Mouse (Mus musculus) hindbrain, embryonic 11.5 days (tissue): ENCODE measurements around the gene Eomes. TPM values are rescaled to one million over a fixed set of nuclear protein-coding genes. Genes with fewer than 3 reads are reported as not detected.

Experiments
- ATAC-seq: fragments of 200-750 bp; cut with Nextera tagmentation; 2 replicates; pipeline ENCODE4 v1.8.0; 2017; ENCODE audit warnings: mild to moderate bottlenecking, moderate TSS enrichment, moderate library complexity; ENCODE audit not compliant: low FRiP score
- DNase-seq: peaks from one replicate; pipeline ENCODE4 v3.0.0-alpha.2; 2015; ENCODE audit warnings: low spot score
- H3K27ac ChIP-seq: fragments of 300-500 bp; sonication (generic); 2 replicates; pipeline ENCODE4 v1.5.1; 2014; ENCODE audit warnings: mild to moderate bottlenecking, low read depth, low read length
- H3K27me3 ChIP-seq: fragments of 300-500 bp; sonication (generic); 2 replicates; pipeline ENCODE4 v1.6.1; 2014; ENCODE audit warnings: mild to moderate bottlenecking, low read length, moderate library complexity, mixed read lengths; ENCODE audit not compliant: control insufficient read depth, insufficient read depth
- H3K36me3 ChIP-seq: fragments of 300-500 bp; sonication (generic); 2 replicates; pipeline ENCODE4 v1.6.1; 2014; ENCODE audit warnings: mild to moderate bottlenecking, low read length, moderate library complexity, mixed read lengths; ENCODE audit not compliant: control insufficient read depth, insufficient read depth
- H3K4me1 ChIP-seq: fragments of 300-500 bp; sonication (generic); replicated peaks from 2 replicates; pipeline ENCODE4 v1.6.1; 2014; ENCODE audit warnings: low read length, mixed read lengths; ENCODE audit not compliant: control insufficient read depth, insufficient read depth
- H3K4me2 ChIP-seq: fragments of 300-500 bp; sonication (generic); replicated peaks from 2 replicates; pipeline ENCODE4 v1.6.1; 2014; ENCODE audit warnings: mild to moderate bottlenecking, low read depth, low read length
- H3K4me3 ChIP-seq: fragments of 300-500 bp; sonication (generic); 2 replicates; pipeline ENCODE4 v1.5.1; 2014; ENCODE audit warnings: low read depth, low read length
- H3K9ac ChIP-seq: fragments of 300-500 bp; sonication (generic); 2 replicates; pipeline ENCODE4 v1.6.1; 2014; ENCODE audit warnings: low read depth, low read length
- H3K9me3 ChIP-seq: fragments of 300-500 bp; sonication (generic); 2 replicates; pipeline ENCODE4 v1.6.1; 2016; ENCODE audit warnings: low read length; ENCODE audit not compliant: control insufficient read depth
- WGBS: fragments of 180-500 bp; shearing (Covaris S2); extraction: QIAGEN DNeasy Blood & Tissue Kit; methylation state at CpG from one replicate; pipeline ENCODE4 v1.1.7; 2014; 5-methylcytosine and 5-hydroxymethylcytosine counted together
- polyA plus RNA-seq: library from polyadenylated mRNA; unstranded; fragments of >200 nt; fragmentation: Nextera tagmentation; extraction: Ambion mirVana; gene quantifications from 2 replicates; pipeline ENCODE4 v1.2.1, GENCODE M21; 2014

Eomes gene
- polyA plus RNA-seq, 1 experiment from 2014 or later = 0.11 TPM

DNA sequence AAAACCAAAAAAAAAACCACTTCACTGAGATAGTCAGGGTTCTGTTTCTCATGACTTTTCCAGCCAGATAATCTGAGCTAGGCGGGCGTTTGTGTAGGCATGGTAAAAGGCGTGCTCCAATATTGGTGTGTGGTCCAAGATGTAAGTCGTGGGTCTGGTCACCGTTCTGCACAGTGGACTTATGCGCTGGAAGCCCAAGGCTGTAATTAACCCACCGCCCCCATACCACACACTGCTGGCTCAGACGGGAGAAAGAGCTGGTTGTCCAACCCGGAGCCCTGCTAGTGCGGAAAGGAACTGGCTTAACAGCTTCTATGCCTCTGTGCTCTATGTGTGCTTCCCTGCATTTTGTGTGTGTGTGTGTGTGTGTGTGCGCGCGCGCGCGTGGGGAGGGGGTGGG is 8.7 kb upstream of the Eomes start:
- Histone ChIP-seq H3K9ac (no peak overlapping the region), H3K27ac (no peak overlapping the region), H3K4me2 (no peak overlapping the region), H3K4me3 (no peak overlapping the region), H3K36me3 (no peaks in the 10 kb centered on the region), H3K4me1 (no peaks in the 10 kb centered on the region), H3K9me3 (no peaks in the 10 kb centered on the region), H3K27me3 (peaks cover 43% of the 10 kb centered on the region)
- ATAC-seq (no peak; the same call in 1 of the 2 replicates), DNase-seq (peak; percentile 46)
- WGBS = 14% methylated on average over 16 of the region's 16 CpGs

DNA sequence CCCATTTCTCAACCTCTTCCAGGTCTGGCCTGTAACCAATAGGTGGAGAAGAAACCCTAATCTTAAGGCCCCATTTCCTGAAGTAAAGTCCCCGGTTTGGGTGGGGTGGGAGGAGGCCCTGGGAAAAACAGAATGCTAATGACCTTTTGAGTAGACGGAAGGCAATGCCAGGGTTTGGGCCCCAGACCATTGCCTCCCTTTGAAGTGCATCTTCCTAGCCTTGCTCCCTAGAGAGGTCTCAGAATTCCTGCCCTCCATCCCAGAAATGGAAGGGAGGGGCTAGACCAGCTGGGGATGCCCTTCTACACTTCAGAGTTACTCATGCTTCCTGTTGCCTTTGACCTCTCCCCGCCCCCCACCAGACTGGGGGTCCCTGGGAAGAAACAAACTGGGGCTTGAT is 6.7 kb upstream of the Eomes start:
- no peak overlapping the region for H3K27ac ChIP-seq
- H3K4me1 ChIP-seq = no peaks in the 10 kb centered on the region
- H3K9ac ChIP-seq = no peak overlapping the region
- no peak overlapping the region for H3K4me2 ChIP-seq
- H3K36me3 ChIP-seq = no peaks in the 10 kb centered on the region
- DNase-seq (no peak), ATAC-seq (no peak)
- H3K9me3 ChIP-seq = no peaks in the 10 kb centered on the region
- peaks cover 58% of the 10 kb centered on the region for H3K27me3 ChIP-seq
- H3K4me3 ChIP-seq = no peak overlapping the region
- 9% methylated on average over 3 of the region's 3 CpGs for WGBS

DNA sequence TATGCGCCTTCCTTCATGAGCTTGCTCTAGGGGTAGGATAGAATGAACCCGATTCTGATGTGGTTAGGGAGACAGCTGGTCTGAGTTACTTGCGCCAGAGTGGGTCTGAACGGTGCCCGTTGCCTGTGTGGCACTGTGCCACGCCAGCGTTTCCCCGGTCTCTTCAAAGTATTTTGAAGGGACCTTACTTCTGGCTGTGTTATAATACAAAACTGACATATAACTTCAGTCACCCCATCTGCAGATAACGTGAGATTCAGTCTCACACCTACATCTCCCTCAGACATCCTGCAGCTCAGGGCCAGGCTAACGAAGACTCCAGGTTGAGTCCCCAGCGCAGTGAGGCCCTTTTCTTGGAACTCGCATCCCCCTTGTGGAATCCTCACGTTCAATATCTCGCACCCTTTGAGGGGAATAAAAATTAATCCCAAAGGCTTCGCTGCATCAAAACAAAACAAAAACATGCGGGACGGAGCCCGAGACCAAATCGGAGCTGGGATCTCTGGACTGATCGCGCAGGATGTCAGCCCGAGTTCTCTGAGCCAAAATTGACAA is 1.7 kb upstream of the Eomes start:
- 1% methylated on average over 22 of the region's 22 CpGs for WGBS
- H3K4me2 ChIP-seq = peak overlapping the region; percentile 21; the same call in 1 of the 2 replicates
- H3K9me3 ChIP-seq = no peaks in the 10 kb centered on the region
- H3K9ac ChIP-seq = no peak overlapping the region
- ATAC-seq (no peak), DNase-seq (peak; percentile 62)
- H3K27ac ChIP-seq = no peak overlapping the region
- no peak overlapping the region for H3K4me3 ChIP-seq
- H3K36me3 ChIP-seq = no peaks in the 10 kb centered on the region
- H3K27me3 ChIP-seq = peaks cover 65% of the 10 kb centered on the region
- peaks cover 4% of the 10 kb centered on the region for H3K4me1 ChIP-seq

DNA sequence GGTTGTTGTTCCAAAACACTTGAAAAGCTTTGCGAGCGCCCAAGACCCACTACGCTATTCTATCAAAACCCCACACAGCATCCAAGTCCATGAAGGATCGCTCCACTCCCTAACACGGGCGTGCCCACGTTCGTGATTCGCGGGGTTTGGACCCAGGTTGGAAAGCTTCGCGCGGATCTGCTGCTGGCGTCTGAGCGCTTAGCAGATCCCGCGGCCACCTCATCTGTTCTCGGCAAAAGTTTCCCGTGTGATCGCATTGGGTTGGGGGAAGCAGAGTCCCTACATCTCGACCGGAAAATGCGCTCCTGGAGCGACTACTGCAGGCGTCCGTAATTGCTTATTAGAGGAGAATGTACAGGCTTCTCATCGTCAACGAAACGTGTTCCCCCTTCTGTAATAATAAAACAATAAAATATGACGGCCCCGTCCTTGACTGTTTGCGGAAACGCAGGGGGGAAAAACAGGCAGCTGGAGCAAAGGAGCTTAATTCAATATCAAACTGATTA is 1.2 kb upstream of the Eomes start:
- DNase-seq = peak; percentile 74
- no peak overlapping the region for H3K27ac ChIP-seq
- no peaks in the 10 kb centered on the region for H3K36me3 ChIP-seq
- WGBS = under 1% methylated on average over 33 of the region's 33 CpGs
- peaks cover 64% of the 10 kb centered on the region for H3K27me3 ChIP-seq
- H3K4me1 ChIP-seq = peaks cover 4% of the 10 kb centered on the region
- no peak for ATAC-seq
- no peaks in the 10 kb centered on the region for H3K9me3 ChIP-seq
- H3K4me2 ChIP-seq = peak overlapping the region; percentile 21; the same call in 1 of the 2 replicates
- no peak overlapping the region for H3K9ac ChIP-seq
- no peak overlapping the region for H3K4me3 ChIP-seq

DNA sequence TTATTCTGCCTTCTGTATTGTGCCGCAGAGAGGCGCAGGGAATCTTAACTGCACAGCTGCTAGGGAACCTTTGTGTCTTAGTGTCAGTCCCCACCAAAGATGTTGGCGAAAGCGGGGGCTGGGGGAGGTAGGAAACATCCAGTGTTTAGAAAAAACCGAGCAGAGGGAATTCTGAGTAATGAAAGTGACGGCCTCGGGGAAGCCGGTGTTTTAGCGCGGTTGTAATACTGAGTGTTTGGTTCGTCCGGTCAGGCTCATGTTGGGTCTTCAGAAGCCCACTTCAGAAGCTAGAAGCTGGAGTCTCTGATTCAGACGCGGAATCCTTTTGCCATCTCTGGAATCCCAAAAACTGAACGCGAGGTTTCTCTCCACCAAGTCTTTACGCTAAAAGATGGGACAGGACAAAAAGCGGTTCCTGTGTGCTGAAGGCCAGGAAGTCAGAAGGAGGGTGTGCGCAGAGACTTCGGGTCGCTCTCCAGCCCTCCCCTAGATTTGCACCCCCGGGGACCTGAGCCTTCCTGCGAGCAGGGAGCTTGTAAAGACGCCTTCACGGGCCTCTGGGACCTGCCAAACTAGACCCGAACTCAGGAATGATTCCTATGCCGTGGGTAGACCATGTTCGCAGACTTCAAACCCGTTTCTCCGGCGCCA is 606 bp upstream of the Eomes start:
- H3K4me2 ChIP-seq = peak overlapping the region; percentile 21
- ATAC-seq = no peak
- peak; percentile 70 for DNase-seq
- H3K36me3 ChIP-seq = no peaks in the 10 kb centered on the region
- H3K27me3 ChIP-seq = peaks cover 70% of the 10 kb centered on the region
- H3K4me1 ChIP-seq = peaks cover 4% of the 10 kb centered on the region
- no peak overlapping the region for H3K27ac ChIP-seq
- no peaks in the 10 kb centered on the region for H3K9me3 ChIP-seq
- no peak overlapping the region for H3K4me3 ChIP-seq
- WGBS = 1% methylated on average over 31 of the region's 31 CpGs
- H3K9ac ChIP-seq = no peak overlapping the region

DNA sequence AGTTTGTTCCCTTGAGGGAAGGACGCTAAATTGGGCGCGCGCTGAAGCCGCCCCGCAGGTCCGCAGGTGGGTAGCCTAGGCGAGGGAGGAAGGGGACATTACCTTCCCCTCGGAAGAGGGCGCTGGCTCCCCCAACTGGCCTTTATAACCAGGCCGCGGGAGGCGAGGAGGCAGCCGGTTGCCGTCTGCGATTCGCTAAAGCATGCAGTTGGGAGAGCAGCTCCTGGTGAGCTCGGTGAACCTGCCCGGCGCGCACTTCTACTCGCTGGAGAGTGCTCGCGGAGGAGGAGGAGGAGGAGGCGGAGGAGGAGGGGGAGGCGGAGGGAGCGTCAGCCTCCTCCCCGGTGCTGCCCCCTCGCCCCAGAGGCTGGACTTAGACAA is 436 bp downstream of the Eomes start:
- WGBS = under 1% methylated on average over 23 of the region's 29 CpGs

GRCm38 (mm10) chr9:118478839-118479507 is 961 bp downstream of the Eomes start:
- ATAC-seq (peak; percentile 48; the same call in 1 of the 2 replicates), DNase-seq (peak; percentile 69)
- Histone ChIP-seq H3K4me2 (peak overlapping the region; percentile 47), H3K9me3 (no peaks in the 10 kb centered on the region), H3K27me3 (peaks cover 77% of the 10 kb centered on the region), H3K4me3 (peak overlapping the region; percentile 31), H3K27ac (no peak overlapping the region), H3K36me3 (no peaks in the 10 kb centered on the region), H3K4me1 (peaks cover 4% of the 10 kb centered on the region), H3K9ac (no peak overlapping the region)
- WGBS = under 1% methylated on average over 79 of the region's 87 CpGs

More for the DNA sequence above, 436 bp downstream of the Eomes start:
- H3K27ac ChIP-seq = no peak overlapping the region
- ATAC-seq = peak; percentile 23; the same call in 1 of the 2 replicates
- no peak overlapping the region for H3K9ac ChIP-seq
- H3K4me2 ChIP-seq = peak overlapping the region; percentile 47
- peaks cover 4% of the 10 kb centered on the region for H3K4me1 ChIP-seq
- H3K27me3 ChIP-seq = peaks cover 73% of the 10 kb centered on the region
- peak overlapping the region; percentile 31 for H3K4me3 ChIP-seq
- no peaks in the 10 kb centered on the region for H3K9me3 ChIP-seq
- H3K36me3 ChIP-seq = no peaks in the 10 kb centered on the region
- peak; percentile 61 for DNase-seq

DNA sequence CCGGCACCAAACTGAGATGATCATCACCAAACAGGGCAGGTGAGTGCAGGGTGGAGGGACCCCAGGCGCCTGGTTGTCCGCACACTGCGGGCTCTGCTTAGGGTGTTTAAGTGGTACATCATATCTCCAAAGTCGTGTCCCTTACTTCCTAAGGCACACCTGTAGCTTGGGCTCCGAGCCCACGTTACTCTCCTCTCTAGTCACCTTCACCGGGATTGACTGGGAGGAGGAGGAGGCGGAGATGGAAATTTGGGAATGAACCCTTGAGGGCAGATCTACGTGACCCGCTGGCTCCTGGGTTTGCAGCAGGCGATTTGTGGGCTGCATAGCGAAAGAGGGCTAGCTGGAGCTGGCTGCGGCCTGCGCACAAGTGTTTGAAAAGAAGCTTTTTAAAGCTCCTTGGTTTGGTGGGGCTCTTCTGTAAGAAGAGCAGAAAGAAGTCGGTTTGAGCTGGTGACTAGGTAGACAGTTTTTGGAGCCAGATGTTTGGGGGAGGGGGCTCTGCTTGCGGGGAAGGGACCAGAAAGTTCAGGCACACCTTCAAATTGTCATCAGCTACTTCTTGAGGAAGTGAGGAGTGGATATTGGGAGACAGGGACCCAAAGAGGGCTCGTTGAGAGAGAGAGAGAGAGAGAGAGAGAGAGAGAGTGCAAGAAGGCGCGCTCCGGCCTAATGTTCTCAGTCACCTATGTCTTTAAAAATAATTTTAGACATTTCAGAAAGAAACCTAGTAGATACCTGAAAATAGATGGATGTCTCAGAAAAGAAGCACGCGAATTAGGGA is 1.7 kb downstream of the Eomes start:
- H3K4me3 ChIP-seq = peak overlapping the region; percentile 31; the same call in 1 of the 2 replicates
- no peaks in the 10 kb centered on the region for H3K9me3 ChIP-seq
- H3K9ac ChIP-seq = no peak overlapping the region
- DNase-seq (peak; percentile 60), ATAC-seq (no peak)
- no peaks in the 10 kb centered on the region for H3K36me3 ChIP-seq
- H3K4me1 ChIP-seq = peaks cover 4% of the 10 kb centered on the region
- H3K27ac ChIP-seq = no peak overlapping the region
- H3K27me3 ChIP-seq = peaks cover 80% of the 10 kb centered on the region
- WGBS = 2% methylated on average over 23 of the region's 23 CpGs
- H3K4me2 ChIP-seq = no peak overlapping the region
